Mouse (Mus musculus): ENCODE measurements around the gene Nog. TPM values are rescaled to one million over a fixed set of nuclear protein-coding genes. Genes with fewer than 3 reads are reported as not detected.
A peak's percentile ranks its signal among the peaks of the same experiment; 100 is the strongest.

Gene Nog
- 1 to 10 TPM; 4.2 to 5.6 TPM for total RNA-seq (2021)
- long read RNA-seq, experiment 1, transcript Nog-201 (1 exons, 1,695 nt) = major isoform, 10 of 10 reads
- long read RNA-seq, experiment 1, partial matches to known transcripts = 0 of 10 reads
- long read RNA-seq, experiment 1, other reads (novel, unspliced or antisense) = 0 of 10 reads
- long read RNA-seq, experiment 2, transcript Nog-201 (1 exons, 1,695 nt) = major isoform, 11 of 11 reads
- long read RNA-seq, experiment 2, partial matches to known transcripts = 0 of 11 reads
- long read RNA-seq, experiment 2, other reads (novel, unspliced or antisense) = 0 of 11 reads

GRCm38 (mm10) chr11:89302056-89302815, at the start of gene Nog:
TSS of gene Nog (minus strand) at chr11:89302332.
- peak; percentile 39 to 51 for DNase-seq (ENCODE audit: low spot score in 2 of 2)

GRCm38 (mm10) chr11:89340238-89340637, 38.1 kb upstream of the Nog start:
- no peak for DNase-seq (ENCODE audit: low spot score in 2 of 2)

DNA sequence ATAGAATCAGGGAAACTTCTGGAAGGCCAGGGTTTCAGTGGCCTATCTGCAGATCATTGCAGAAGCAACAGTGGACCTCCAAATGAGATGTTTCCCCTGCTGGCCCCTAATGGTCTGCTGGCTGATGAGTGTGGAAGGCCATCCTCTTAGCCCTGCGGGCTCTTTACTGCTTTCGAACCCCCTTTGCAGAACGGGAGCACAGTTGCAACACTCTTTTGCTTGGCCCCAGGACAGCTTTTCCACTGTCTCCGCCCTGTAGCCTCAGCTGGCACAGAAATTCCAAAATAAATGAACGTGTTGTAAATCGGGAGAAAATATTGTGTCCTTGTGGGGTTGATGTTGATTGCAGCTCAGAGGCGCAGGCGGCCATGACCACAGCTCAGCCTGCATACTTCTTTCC, 37.7 kb upstream of the Nog start:
- no peak for DNase-seq (ENCODE audit: low spot score in 2 of 2)

DNA sequence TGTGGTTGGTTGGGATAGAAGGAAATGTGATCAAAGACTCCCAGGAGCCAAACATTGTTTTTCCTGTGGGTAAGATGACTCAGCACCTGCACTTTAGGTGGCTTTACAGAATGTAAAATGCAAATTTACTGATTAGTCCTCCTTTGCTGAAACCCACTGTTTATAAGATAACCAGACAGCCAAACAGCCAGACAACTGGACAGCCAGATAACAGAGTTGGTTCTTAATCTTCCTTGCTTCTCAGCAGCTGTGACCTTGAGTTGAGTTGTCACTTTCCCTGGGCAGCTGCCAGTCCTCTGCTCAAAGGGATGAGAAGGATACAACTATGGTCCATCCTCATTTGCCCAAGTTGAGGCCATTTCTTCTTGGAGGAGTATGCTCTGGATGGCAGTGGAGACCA, 35.8 kb upstream of the Nog start:
- no peak for DNase-seq (ENCODE audit: low spot score in 2 of 2)

- no peak for DNase-seq (ENCODE audit: low spot score in 2 of 2)
Measured at GRCm38 (mm10) chr11:89327089-89327881, 25.2 kb upstream of the Nog start.

DNA sequence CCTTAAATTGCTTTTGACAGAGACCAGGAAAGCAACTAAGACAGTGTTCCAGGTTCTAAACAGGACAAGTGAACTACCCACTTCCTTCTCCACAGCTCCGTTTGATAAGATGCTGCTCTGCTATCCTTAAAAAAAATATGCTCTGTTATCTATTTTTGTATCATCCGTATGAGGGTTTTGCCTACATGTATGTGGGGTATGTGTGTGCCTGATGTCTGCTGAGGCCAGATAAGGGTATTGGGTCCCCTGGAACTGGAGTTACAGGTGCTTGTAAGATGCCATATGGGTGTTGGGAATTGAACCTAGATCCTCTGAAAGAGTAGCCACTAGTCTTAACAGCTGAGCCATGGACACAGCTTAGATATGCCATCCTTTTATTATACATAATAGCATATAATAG, 19.6 kb upstream of the Nog start:
- no peak for DNase-seq (ENCODE audit: low spot score in 2 of 2)

- no peak for DNase-seq (ENCODE audit: low spot score in 2 of 2)
Measured at GRCm38 (mm10) chr11:89319675-89320074, 17.5 kb upstream of the Nog start.

GRCm38 (mm10) chr11:89318324-89318723, 16.2 kb upstream of the Nog start:
- DNase-seq (ENCODE audit: low spot score in 2 of 2) = no peak

- no peak for DNase-seq (ENCODE audit: low spot score in 2 of 2)
Measured at GRCm38 (mm10) chr11:89317757-89318156, 15.6 kb upstream of the Nog start.

GRCm38 (mm10) chr11:89314374-89314773, 12.2 kb upstream of the Nog start:
- no peak for DNase-seq (ENCODE audit: low spot score in 2 of 2)

DNA sequence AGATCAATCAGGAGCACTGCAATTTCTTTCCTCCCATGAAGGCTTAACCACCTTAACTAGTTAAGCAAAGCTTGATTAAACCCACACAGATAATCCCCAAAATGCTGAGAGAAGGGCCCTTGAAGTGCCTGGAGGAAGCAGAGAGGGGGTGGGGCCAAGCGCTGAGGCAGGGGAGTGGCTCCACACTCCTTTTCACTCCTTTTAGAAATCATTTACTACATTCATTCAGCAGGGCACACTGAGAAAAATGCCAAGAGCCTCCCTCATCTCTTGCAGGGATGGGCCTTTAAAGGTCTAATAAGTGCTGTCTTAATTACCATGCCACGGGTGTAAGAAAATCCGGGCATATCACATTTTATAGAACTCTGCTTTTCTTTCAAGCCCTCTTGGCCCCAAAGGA, 10.2 kb upstream of the Nog start:
- no peak for DNase-seq (ENCODE audit: low spot score in 2 of 2)

DNA sequence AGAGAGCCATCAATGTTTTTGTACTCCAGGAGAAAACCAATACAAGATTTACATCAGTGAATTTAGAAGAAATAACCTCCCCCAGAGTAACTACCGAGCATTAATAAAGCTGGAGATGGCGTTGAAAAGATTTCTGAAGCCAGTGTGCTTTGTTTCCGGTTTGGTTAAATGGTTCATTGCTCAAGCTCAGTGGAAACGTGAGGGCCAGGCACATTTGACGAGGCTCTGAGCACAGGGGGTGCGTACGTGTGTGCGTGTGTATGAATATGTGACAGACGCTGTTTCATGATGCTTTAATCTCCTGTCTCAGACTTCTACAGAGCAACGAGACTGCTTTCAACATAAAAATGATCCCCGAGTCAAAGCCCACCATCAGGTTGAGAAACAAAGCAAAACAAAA, 8.1 kb upstream of the Nog start:
- no peak for DNase-seq (ENCODE audit: low spot score in 2 of 2)

DNA sequence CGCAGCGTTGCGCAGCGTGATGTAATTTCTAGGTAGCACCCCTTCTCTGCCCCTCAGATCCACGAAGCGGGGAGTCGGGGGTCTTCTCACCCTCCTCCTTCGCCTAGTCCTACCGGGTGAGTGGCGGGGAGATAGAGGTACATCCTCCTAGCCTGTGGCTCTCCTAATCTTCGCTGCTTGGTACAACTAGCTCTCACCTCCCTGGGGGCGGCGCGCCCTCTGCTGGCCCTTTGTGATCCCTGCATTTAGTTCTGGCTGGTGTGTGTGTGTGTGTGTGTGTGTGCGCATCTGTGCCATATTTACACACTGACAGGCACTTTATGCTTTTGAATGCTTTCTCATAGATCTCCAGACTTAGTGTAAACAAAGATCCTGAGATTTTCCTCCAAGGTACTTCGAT, 1.3 kb upstream of the Nog start:
- DNase-seq (ENCODE audit: low spot score in 2 of 2) = peak; percentile 66 to 84

GRCm38 (mm10) chr11:89302816-89303180, 666 bp upstream of the Nog start:
- peak; percentile 36 to 78 for DNase-seq (ENCODE audit: low spot score in 2 of 2)

- peak in 1 of 2 experiments; percentile 18 for DNase-seq (ENCODE audit: low spot score in 2 of 2)
Measured at GRCm38 (mm10) chr11:89301331-89302055, 639 bp downstream of the Nog start.

DNA sequence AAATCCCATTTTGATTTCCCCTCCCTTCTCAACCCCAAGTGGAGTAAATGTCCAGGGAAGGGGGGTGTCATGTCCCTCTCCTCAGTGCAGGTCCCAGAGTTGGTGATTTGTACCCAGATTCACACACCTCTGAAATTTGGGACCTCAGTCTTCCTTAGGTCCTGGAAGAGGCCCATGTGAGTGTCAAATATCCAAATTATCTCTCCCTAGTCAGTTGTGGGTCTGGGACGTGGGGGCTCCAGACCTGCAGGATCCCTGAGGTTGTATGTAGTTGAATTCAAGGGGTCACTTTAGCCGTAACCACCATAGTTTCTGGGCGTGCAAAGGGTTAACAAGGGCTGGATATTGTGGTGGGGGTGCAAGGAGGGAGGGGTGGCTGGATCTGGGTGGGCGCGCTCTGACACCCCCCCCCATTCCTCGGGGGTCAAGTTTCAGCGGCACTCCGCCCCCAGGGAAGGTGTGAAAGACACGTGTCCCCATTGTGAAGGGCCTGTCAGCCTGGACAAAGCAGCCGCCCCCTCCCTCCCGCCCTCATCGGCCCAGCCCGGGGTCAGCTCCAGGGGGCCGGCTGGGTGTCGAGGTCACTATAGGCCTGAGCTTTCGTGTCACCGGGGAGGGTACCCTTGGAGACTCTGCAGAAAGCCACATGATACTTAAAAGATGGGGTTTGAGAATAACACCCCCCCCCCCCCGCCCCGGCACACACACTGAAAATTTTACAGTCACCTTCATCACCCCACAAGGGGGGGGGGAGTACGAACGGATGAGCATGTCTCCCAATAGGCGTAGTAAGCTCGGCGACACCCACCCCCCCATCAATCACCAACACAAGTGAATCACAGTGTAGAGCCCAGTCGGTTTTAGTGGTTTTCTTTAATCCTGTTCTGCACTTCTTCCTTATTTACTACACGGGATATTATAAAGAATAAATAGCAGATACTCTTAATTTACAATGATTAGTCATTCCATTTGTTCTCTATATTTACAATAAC, 2.1 kb downstream of the Nog start:
- no peak for DNase-seq (ENCODE audit: low spot score in 2 of 2)

DNA sequence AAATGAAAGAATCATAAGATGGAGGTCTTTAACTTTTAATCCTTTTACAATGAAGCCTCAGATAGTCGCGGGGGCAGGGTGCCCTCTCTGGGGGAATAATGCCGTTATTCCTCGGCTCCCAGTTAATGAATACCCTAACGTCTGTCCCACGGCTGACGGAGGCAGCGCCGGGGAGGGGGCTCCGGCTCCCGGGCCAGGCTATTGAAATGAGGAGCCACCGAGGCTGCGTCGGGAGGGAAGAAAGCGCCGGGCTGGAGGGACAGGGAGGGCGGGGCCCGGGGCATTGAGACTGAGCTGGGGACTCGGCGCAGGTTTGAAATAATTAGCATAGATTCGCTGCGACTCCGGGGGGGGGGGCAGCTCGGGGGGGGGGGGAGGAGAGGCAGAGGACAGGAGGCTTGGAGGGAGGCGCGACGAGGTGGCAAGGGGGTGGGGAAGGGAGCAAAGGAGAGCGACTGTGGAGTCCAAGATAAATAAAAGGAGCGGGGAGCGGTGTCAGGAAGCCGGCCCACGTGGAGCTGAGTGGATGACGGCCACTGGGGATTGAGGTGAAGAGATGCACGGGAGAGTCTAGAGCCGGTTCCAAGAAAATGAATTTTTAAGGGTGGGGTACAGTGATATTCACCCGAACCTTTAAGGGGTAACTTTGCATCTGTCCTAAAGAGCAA, 2.9 kb downstream of the Nog start:
- peak in 1 of 2 experiments; percentile 35 for DNase-seq (ENCODE audit: low spot score in 2 of 2)

GRCm38 (mm10) chr11:89298285-89299010, 3.7 kb downstream of the Nog start:
- DNase-seq (ENCODE audit: low spot score in 2 of 2) = peak; percentile 31 to 57

DNA sequence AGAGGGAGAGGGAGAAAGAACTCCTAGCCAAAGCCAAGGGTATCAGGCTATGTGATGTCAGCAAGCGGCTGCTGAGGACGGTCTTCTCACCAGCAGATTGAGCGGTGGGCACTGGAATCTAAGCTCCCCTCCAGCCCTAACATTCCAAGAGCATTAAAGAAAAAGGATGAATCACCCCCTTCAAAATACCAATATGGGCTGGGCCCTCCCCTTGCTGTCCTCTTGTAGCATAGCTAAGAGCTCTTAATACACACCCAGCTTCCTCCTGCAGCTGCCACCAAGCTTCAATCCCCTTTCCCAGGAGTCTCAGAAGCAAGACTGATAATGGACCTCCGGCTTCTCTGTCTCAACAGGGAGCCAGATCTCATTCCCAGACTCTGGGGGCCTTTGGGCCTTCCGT, 4.6 kb downstream of the Nog start:
- DNase-seq (ENCODE audit: low spot score in 2 of 2) = no peak

Data from gastrocnemius, postnatal 4 days (tissue).